Mouse (Mus musculus) bone marrow, adult 2 months (tissue): ENCODE measurements at regions not wholly inside any gene's neighbourhood (a gene's known extent, or its start where the extent isn't known, plus 50 kb on each side); places are given as distances from the start of the nearest gene placed in this dataset.

Source experiments
- H3K27ac ChIP-seq: fragments of 200-500 bp; 2 replicates; pipeline ENCODE4 v1.5.1; 2012; ENCODE audit warnings: low read depth, mild to moderate bottlenecking, control low read depth, inconsistent platforms, low read length; ENCODE audit not compliant: control insufficient read depth, poor library complexity, insufficient read depth
- H3K4me1 ChIP-seq: fragments of 200-500 bp; 2 replicates; pipeline ENCODE4 v1.6.1; 2011; ENCODE audit warnings: low read length; ENCODE audit not compliant: control insufficient read depth, insufficient read depth
- H3K4me3 ChIP-seq: fragments of 200-500 bp; replicated peaks from 2 replicates; pipeline ENCODE3; 2011; ENCODE audit warnings: mild to moderate bottlenecking, low read depth, low read length, control low read depth; ENCODE audit not compliant: control insufficient read depth
- CTCF ChIP-seq: fragments of 200-500 bp; IDR thresholded peaks from 2 replicates; pipeline ENCODE4 v1.5.1; 2011; ENCODE audit warnings: low read length, control low read depth; ENCODE audit not compliant: control insufficient read depth, insufficient read depth
- POLR2A ChIP-seq: fragments of 200-500 bp; IDR thresholded peaks from 2 replicates; pipeline ENCODE4 v1.6.1; 2011; ENCODE audit warnings: low read depth, mild to moderate bottlenecking, control low read depth, low read length, borderline replicate concordance; ENCODE audit not compliant: control insufficient read depth
- WGBS: fragments of 180-500 bp; shearing (Covaris S2); methylation state at CpG from one replicate; pipeline ENCODE4 v1.1.7; 2018; 5-methylcytosine and 5-hydroxymethylcytosine counted together

- 56% methylated on average over 1 of the region's 1 CpGs for WGBS
- no peaks in the 10 kb centered on the region for H3K4me1 ChIP-seq
- H3K27ac ChIP-seq, result no peak overlapping the region
- no peak overlapping the region for H3K4me3 ChIP-seq
- TF ChIP-seq POLR2A (no peak), CTCF (no peak)
These were observed 93.5 kb upstream of the Gm11146 start for GRCm38 (mm10) chr16:77695443-77695842.

- WGBS, result 78% methylated on average over 4 of the region's 4 CpGs
- no peak overlapping the region for H3K27ac ChIP-seq
- H3K4me3 ChIP-seq, result no peak overlapping the region
- H3K4me1 ChIP-seq, result no peaks in the 10 kb centered on the region
- TF ChIP-seq CTCF, result no peak
- TF ChIP-seq POLR2A, result no peak
These were observed 85.4 kb upstream of the Gm11146 start for GRCm38 (mm10) chr16:77687056-77687839.

DNA sequence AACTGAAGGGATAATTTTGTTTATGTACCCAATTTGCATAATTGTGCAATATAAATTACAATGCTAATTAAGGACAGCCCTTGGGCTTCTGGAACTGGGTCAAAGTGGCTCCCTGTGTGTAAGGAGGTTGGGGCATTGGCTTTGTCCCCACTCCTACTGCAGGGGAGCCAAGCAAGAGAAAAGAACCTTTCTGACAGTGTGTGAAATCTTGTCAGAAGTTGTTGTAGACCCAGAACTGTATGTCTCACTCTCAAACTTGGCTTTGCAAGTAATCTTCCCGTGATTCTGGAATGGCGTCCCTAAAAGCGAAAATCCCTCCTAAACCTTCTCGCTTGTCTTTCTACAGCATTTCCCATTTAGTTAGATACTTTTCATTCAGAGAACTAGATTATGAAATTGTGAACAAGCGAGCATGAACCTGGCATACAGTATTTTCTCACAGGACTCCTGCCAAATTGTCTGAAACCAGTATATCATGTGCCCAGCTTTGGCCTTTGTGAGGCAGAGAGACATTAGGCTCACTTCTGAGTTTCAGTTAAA is 83.8 kb upstream of the Gm11146 start:
- no peak for TF ChIP-seq CTCF
- TF ChIP-seq POLR2A, result no peak
- WGBS, result 84% methylated on average over 5 of the region's 5 CpGs
- Histone ChIP-seq H3K27ac (no peak overlapping the region), H3K4me1 (no peaks in the 10 kb centered on the region), H3K4me3 (no peak overlapping the region)

DNA sequence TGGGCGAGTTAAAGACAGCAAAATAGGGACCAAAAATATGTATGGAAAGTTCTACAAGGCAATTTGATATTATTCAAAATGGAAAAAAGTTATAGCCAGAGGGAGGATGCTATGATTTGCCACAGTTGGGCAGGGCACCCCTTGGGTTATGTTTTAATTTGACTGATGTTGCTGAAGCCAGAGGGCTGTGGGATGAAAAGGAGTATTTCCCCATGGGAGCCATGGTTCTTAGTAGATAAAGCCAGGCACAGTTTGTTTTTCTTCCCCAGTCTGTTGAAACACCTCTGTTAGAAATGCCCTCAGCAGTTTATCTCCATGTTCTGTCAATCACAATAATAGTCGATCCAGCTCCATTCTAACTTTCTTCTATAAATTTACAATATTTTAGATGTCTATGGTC is 82.6 kb upstream of the Gm11146 start:
- 73% methylated on average over 2 of the region's 2 CpGs for WGBS
- Histone ChIP-seq H3K27ac (no peak overlapping the region), H3K4me3 (no peak overlapping the region), H3K4me1 (no peaks in the 10 kb centered on the region)
- TF ChIP-seq POLR2A (no peak), CTCF (no peak)

DNA sequence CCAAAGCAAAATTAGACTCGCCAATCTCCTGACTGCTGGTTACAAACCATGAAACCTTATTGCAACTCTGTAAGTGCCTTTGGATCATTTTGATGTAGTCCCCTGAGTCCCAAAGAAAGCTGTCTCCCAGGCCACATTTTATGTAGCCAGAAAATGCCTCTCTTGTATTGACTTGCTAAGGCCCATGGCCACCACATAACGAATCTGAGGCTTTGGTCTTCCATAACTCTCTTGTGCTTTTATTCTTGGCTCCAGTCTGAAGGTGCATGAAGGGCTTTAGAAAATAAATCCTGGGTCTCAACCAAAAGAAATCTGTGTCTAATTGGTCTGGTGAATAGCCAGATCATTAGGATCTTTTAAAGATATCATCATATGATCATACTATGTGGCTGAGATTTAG is 77.3 kb upstream of the Gm11146 start:
- H3K27ac ChIP-seq, result no peak overlapping the region
- no peaks in the 10 kb centered on the region for H3K4me1 ChIP-seq
- TF ChIP-seq CTCF (no peak), POLR2A (no peak)
- WGBS, result 74% methylated on average over 2 of the region's 2 CpGs
- H3K4me3 ChIP-seq, result no peak overlapping the region

- H3K4me3 ChIP-seq, result no peak overlapping the region
- no peak for TF ChIP-seq CTCF
- TF ChIP-seq POLR2A, result no peak
- no peaks in the 10 kb centered on the region for H3K4me1 ChIP-seq
- 77% methylated on average over 2 of the region's 2 CpGs for WGBS
- no peak overlapping the region for H3K27ac ChIP-seq
These were observed 74.9 kb upstream of the Gm11146 start for GRCm38 (mm10) chr16:77676805-77677204.

DNA sequence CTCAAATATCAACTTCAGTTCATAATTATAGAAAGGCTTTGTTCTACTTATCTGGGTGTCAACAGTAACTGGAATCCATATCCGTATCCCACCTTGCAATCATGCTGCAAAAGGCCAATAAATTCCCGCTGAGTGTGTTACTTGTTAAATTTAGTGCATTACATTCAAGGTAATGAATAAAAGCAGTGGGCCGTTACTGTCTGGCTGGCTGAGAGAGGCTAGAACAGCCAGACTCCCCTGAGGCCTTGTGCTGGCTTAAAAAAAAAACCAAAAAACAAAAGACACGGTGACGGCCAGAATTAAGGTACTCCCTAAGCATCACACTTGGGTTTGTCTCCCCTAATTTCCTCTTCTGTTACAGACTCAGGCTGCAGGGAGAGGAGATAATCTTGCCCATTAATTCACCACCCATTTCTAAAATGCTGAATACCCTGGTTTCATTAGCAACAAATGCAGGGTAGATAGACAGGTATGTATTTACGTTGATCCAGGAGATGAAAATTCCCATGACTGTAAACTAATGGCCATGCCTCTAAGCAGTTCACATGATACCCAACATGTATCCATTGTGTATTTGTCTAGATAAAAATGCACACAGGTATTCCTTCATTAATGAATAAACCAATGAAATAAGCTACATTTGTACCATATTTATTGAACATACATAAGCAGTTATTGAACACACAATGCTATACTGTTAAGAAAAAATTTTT is 74.1 kb upstream of the Gm11146 start:
- H3K27ac ChIP-seq, result no peak overlapping the region
- TF ChIP-seq POLR2A (no peak), CTCF (no peak)
- WGBS, result 84% methylated on average over 6 of the region's 6 CpGs
- no peak overlapping the region for H3K4me3 ChIP-seq
- no peaks in the 10 kb centered on the region for H3K4me1 ChIP-seq

DNA sequence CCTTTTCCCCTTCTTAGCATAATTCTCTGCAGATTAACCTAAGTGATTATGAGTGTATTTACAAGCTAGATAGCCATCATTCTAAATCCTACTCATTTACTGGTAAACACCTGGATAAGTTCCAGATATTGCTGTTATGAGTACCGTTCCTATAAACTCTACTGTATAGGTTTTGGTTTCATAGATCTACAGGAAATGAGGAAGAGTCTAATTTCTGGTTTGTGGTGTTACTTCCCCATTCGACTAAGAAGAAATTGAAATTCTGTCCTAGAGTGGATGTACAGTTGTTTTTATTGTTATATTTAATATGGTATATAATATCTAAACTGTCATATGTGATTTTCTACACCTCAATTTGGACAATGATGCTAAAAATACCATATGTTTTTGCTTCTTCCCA is 69.4 kb upstream of the Gm11146 start:
- Histone ChIP-seq H3K27ac (no peak overlapping the region), H3K4me1 (no peaks in the 10 kb centered on the region), H3K4me3 (no peak overlapping the region)
- TF ChIP-seq CTCF (no peak), POLR2A (no peak)
- 22% methylated on average over 2 of the region's 2 CpGs for WGBS
